Mouse (Mus musculus): ENCODE data around the gene Tusc1. TPM values are rescaled to one million over a fixed set of nuclear protein-coding genes. Genes with fewer than 3 reads are reported as not detected.

Gene Tusc1
- polyA plus RNA-seq, 1 experiment from 2014 or later: 11.0 TPM

DNA sequence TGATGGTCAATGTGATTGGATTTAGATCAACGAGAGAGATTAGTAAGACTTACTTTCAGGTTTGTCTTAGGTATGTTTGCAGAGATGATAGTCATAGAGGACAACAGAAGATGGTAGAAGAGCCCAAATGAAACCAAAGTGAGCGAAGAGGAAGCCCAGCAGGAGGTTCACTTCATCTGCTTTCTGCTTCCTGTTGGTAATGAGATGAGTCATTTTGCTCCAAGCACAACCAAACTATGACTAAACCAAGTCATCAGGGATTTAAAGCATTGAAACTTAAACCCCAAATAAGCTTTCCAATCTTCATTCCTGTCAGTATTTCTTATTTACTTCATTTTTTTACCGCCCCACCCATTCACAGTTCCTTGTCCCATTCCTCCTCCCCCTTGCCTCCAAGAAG, 27.8 kb downstream of the Tusc1 start:
- no peaks in the 10 kb centered on the region for H3K27me3 ChIP-seq (ENCODE audit: insufficient read depth, low read length)
- ATAC-seq (replicated peaks; ENCODE audit: low FRiP score, low read depth): no peak
- no peak overlapping the region for H3K27ac ChIP-seq
- H3K4me1 ChIP-seq (replicated peaks; ENCODE audit: insufficient read depth, low read length): no peaks in the 10 kb centered on the region
- H3K4me3 ChIP-seq (replicated peaks; ENCODE audit: low read depth, low read length): no peak overlapping the region
- no peak overlapping the region for H3K4me2 ChIP-seq (ENCODE audit: low read length)
- no peaks in the 10 kb centered on the region for H3K9me3 ChIP-seq (replicated peaks; ENCODE audit: low read length)
- 96% methylated on average over 3 of the region's 3 CpGs for WGBS
- no peak overlapping the region for H3K9ac ChIP-seq (ENCODE audit: low read depth, low read length)
- no peak for DNase-seq (ENCODE audit: low spot score)
- TF ChIP-seq CTCF (IDR thresholded peaks at IDR 0.05; ENCODE audit: low read depth): no peak
- H3K36me3 ChIP-seq (ENCODE audit: insufficient read depth, low read length): no peaks in the 10 kb centered on the region

GRCm38 (mm10) chr4:93286065-93286464, 49.2 kb downstream of the Tusc1 start:
- Histone ChIP-seq H3K4me1 (replicated peaks; ENCODE audit: insufficient read depth, low read length) (no peaks in the 10 kb centered on the region), H3K27me3 (ENCODE audit: insufficient read depth, low read length) (no peaks in the 10 kb centered on the region), H3K9ac (ENCODE audit: low read depth, low read length) (no peak overlapping the region), H3K4me3 (replicated peaks; ENCODE audit: low read depth, low read length) (no peak overlapping the region), H3K9me3 (replicated peaks; ENCODE audit: low read length) (no peaks in the 10 kb centered on the region), H3K27ac (no peak overlapping the region), H3K4me2 (ENCODE audit: low read length) (no peak overlapping the region), H3K36me3 (ENCODE audit: insufficient read depth, low read length) (no peaks in the 10 kb centered on the region)
- no peak for ATAC-seq (replicated peaks; ENCODE audit: low FRiP score, low read depth)
- TF ChIP-seq CTCF (IDR thresholded peaks at IDR 0.05; ENCODE audit: low read depth): no peak
- WGBS: 93% methylated on average over 4 of the region's 4 CpGs
- no peak for DNase-seq (ENCODE audit: low spot score)

Data from kidney, postnatal 0 days (tissue).